Mouse (Mus musculus): ENCODE measurements around the gene Grm5. TPM values are rescaled to one million over a fixed set of nuclear protein-coding genes. Genes with fewer than 3 reads are reported as not detected.

Gene Grm5
- polyA plus RNA-seq, 1 experiment from 2014 or later, result 65.6 TPM

- Histone ChIP-seq H3K27ac (ENCODE audit: low read depth, low read length) (no peak overlapping the region), H3K4me2 (ENCODE audit: low read length) (no peak overlapping the region), H3K4me3 (ENCODE audit: low read length) (no peak overlapping the region), H3K4me1 (ENCODE audit: control insufficient read depth, insufficient read depth, low read depth, low read length) (no peaks in the 10 kb centered on the region), H3K9ac (ENCODE audit: low read depth, low read length) (no peak overlapping the region), H3K9me3 (ENCODE audit: control insufficient read depth, low read length) (no peaks in the 10 kb centered on the region), H3K36me3 (ENCODE audit: control insufficient read depth, insufficient read depth, low read length) (no peaks in the 10 kb centered on the region), H3K27me3 (replicated peaks; ENCODE audit: control insufficient read depth, insufficient read depth, low read length) (no peaks in the 10 kb centered on the region)
- WGBS, result 28% methylated on average over 1 of the region's 1 CpGs
- ATAC-seq, result no peak
Measured at GRCm38 (mm10) chr7:87973216-87973615, 389.2 kb downstream of the Grm5 start.

- Histone ChIP-seq H3K4me3 (ENCODE audit: low read length) (no peak overlapping the region), H3K4me2 (ENCODE audit: low read length) (no peak overlapping the region), H3K9ac (ENCODE audit: low read depth, low read length) (no peak overlapping the region), H3K4me1 (ENCODE audit: control insufficient read depth, insufficient read depth, low read depth, low read length) (no peaks in the 10 kb centered on the region), H3K36me3 (ENCODE audit: control insufficient read depth, insufficient read depth, low read length) (no peaks in the 10 kb centered on the region), H3K27ac (ENCODE audit: low read depth, low read length) (no peak overlapping the region), H3K9me3 (ENCODE audit: control insufficient read depth, low read length) (no peaks in the 10 kb centered on the region), H3K27me3 (replicated peaks; ENCODE audit: control insufficient read depth, insufficient read depth, low read length) (no peaks in the 10 kb centered on the region)
- 59% methylated on average over 8 of the region's 8 CpGs for WGBS
- ATAC-seq, result peak; percentile 67
Measured at GRCm38 (mm10) chr7:87975041-87975440, 391.1 kb downstream of the Grm5 start.

DNA sequence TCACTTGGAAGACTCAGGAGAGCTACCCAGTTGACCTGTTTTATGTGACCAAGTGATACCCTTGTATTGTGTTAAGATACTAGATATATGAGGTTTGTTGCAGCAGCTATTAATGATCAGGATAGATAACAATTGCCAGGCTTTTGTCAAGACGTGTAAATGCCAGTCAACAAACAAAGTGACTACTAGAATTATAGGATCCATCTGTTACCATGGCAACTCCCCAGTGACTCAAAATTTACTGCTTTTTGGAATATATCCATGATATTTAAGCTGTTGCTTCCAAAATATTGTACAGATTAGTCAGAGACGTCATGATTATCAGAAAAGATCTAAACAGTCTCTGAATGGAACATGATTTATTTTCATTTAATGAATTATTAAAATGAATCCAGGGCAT, 399.5 kb downstream of the Grm5 start:
- Histone ChIP-seq H3K4me2 (ENCODE audit: low read length) (no peak overlapping the region), H3K4me3 (ENCODE audit: low read length) (no peak overlapping the region), H3K9ac (ENCODE audit: low read depth, low read length) (no peak overlapping the region), H3K27me3 (replicated peaks; ENCODE audit: control insufficient read depth, insufficient read depth, low read length) (no peaks in the 10 kb centered on the region), H3K4me1 (ENCODE audit: control insufficient read depth, insufficient read depth, low read depth, low read length) (no peaks in the 10 kb centered on the region), H3K36me3 (ENCODE audit: control insufficient read depth, insufficient read depth, low read length) (no peaks in the 10 kb centered on the region), H3K9me3 (ENCODE audit: control insufficient read depth, low read length) (no peaks in the 10 kb centered on the region), H3K27ac (ENCODE audit: low read depth, low read length) (no peak overlapping the region)
- 56% methylated on average over 2 of the region's 2 CpGs for WGBS
- no peak for ATAC-seq

GRCm38 (mm10) chr7:88014451-88014850, 430.5 kb downstream of the Grm5 start:
- no peak for ATAC-seq
- Histone ChIP-seq H3K9me3 (ENCODE audit: control insufficient read depth, low read length) (no peaks in the 10 kb centered on the region), H3K36me3 (ENCODE audit: control insufficient read depth, insufficient read depth, low read length) (no peaks in the 10 kb centered on the region), H3K4me3 (ENCODE audit: low read length) (no peak overlapping the region), H3K4me2 (ENCODE audit: low read length) (no peak overlapping the region), H3K4me1 (ENCODE audit: control insufficient read depth, insufficient read depth, low read depth, low read length) (no peaks in the 10 kb centered on the region), H3K27me3 (replicated peaks; ENCODE audit: control insufficient read depth, insufficient read depth, low read length) (no peaks in the 10 kb centered on the region), H3K9ac (ENCODE audit: low read depth, low read length) (no peak overlapping the region), H3K27ac (ENCODE audit: low read depth, low read length) (no peak overlapping the region)
- 95% methylated on average over 3 of the region's 3 CpGs for WGBS

GRCm38 (mm10) chr7:88027411-88028132, 443.6 kb downstream of the Grm5 start:
- H3K27me3 ChIP-seq (replicated peaks; ENCODE audit: control insufficient read depth, insufficient read depth, low read length), result no peaks in the 10 kb centered on the region
- no peak overlapping the region for H3K4me2 ChIP-seq (ENCODE audit: low read length)
- no peak overlapping the region for H3K27ac ChIP-seq (ENCODE audit: low read depth, low read length)
- peak; percentile 80; the same call in 1 of the 2 replicates for ATAC-seq
- H3K9me3 ChIP-seq (ENCODE audit: control insufficient read depth, low read length), result no peaks in the 10 kb centered on the region
- no peak overlapping the region for H3K9ac ChIP-seq (ENCODE audit: low read depth, low read length)
- H3K4me3 ChIP-seq (ENCODE audit: low read length), result no peak overlapping the region
- H3K36me3 ChIP-seq (ENCODE audit: control insufficient read depth, insufficient read depth, low read length), result no peaks in the 10 kb centered on the region
- 63% methylated on average over 3 of the region's 3 CpGs for whole genome bisulfite sequencing
- H3K4me1 ChIP-seq (ENCODE audit: control insufficient read depth, insufficient read depth, low read depth, low read length), result no peaks in the 10 kb centered on the region

DNA sequence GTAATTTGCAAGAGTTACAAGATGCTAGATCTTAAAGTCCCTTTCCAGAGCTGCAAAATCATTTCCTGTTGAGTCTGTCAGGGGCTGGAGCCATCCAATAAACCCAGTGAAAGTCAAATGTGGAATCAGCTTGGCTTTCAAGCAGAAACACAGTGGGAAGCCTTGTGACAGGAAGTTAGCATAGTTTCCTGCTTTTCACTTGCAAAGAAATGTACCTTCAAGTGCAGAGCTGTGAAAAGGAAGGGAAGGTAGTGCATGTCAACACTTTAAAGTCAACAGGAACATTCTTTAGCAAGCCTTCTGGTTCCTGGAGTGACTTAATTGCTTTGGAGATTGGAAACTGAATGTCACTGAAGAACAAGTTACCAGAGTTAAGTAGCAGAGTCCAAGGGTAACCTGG, 463.4 kb downstream of the Grm5 start:
- no peak overlapping the region for H3K4me3 ChIP-seq (ENCODE audit: low read length)
- no peak for ATAC-seq

GRCm38 (mm10) chr7:88054224-88054938, 470.4 kb downstream of the Grm5 start:
- no peaks in the 10 kb centered on the region for H3K4me1 ChIP-seq (ENCODE audit: control insufficient read depth, insufficient read depth, low read depth, low read length)
- H3K4me2 ChIP-seq (ENCODE audit: low read length), result no peak overlapping the region
- H3K27me3 ChIP-seq (replicated peaks; ENCODE audit: control insufficient read depth, insufficient read depth, low read length), result no peaks in the 10 kb centered on the region
- no peaks in the 10 kb centered on the region for H3K9me3 ChIP-seq (ENCODE audit: control insufficient read depth, low read length)
- H3K9ac ChIP-seq (ENCODE audit: low read depth, low read length), result no peak overlapping the region
- no peaks in the 10 kb centered on the region for H3K36me3 ChIP-seq (ENCODE audit: control insufficient read depth, insufficient read depth, low read length)
- H3K4me3 ChIP-seq (ENCODE audit: low read length), result no peak overlapping the region
- no peak for ATAC-seq
- WGBS, result 75% methylated on average over 1 of the region's 1 CpGs
- H3K27ac ChIP-seq (ENCODE audit: low read depth, low read length), result no peak overlapping the region

More for the DNA sequence above, 463.4 kb downstream of the Grm5 start:
- no peaks in the 10 kb centered on the region for H3K27me3 ChIP-seq (replicated peaks; ENCODE audit: control insufficient read depth, insufficient read depth, low read length)
- H3K9ac ChIP-seq (ENCODE audit: low read depth, low read length), result no peak overlapping the region
- H3K27ac ChIP-seq (ENCODE audit: low read depth, low read length), result no peak overlapping the region
- H3K9me3 ChIP-seq (ENCODE audit: control insufficient read depth, low read length), result no peaks in the 10 kb centered on the region
- no peaks in the 10 kb centered on the region for H3K4me1 ChIP-seq (ENCODE audit: control insufficient read depth, insufficient read depth, low read depth, low read length)
- no peak overlapping the region for H3K4me2 ChIP-seq (ENCODE audit: low read length)
- H3K36me3 ChIP-seq (ENCODE audit: control insufficient read depth, insufficient read depth, low read length), result no peaks in the 10 kb centered on the region

DNA sequence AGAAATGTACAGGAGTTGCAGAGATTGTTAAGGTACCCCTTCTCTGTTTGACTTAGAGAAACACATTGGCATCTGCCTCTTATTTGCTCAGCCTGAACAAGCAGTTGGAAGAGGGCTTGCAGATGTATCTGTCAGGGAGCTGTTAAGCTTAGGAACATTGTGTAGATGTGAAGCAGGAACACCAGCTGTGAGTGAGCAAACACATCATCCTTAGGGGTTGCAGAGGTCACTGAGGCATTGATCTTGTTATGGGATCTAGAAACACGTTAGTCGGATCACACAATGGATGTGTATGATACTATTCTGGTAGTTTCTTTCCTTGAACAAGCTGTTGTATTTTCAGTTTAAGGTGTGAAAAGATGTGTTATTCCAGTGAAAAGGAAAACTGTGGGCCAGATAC, 472.5 kb downstream of the Grm5 start:
- no peaks in the 10 kb centered on the region for H3K9me3 ChIP-seq (ENCODE audit: control insufficient read depth, low read length)
- H3K4me2 ChIP-seq (ENCODE audit: low read length), result no peak overlapping the region
- WGBS, result 38% methylated on average over 2 of the region's 2 CpGs
- H3K9ac ChIP-seq (ENCODE audit: low read depth, low read length), result no peak overlapping the region
- ATAC-seq, result no peak
- H3K36me3 ChIP-seq (ENCODE audit: control insufficient read depth, insufficient read depth, low read length), result no peaks in the 10 kb centered on the region
- H3K4me1 ChIP-seq (ENCODE audit: control insufficient read depth, insufficient read depth, low read depth, low read length), result no peaks in the 10 kb centered on the region
- no peaks in the 10 kb centered on the region for H3K27me3 ChIP-seq (replicated peaks; ENCODE audit: control insufficient read depth, insufficient read depth, low read length)
- no peak overlapping the region for H3K4me3 ChIP-seq (ENCODE audit: low read length)
- H3K27ac ChIP-seq (ENCODE audit: low read depth, low read length), result no peak overlapping the region

- H3K9me3 ChIP-seq (ENCODE audit: control insufficient read depth, low read length), result peaks cover 2% of the 10 kb centered on the region; the same call in 1 of the 2 replicates
- H3K4me1 ChIP-seq (ENCODE audit: control insufficient read depth, insufficient read depth, low read depth, low read length), result no peaks in the 10 kb centered on the region
- H3K27ac ChIP-seq (ENCODE audit: low read depth, low read length), result no peak overlapping the region
- no peak overlapping the region for H3K9ac ChIP-seq (ENCODE audit: low read depth, low read length)
- no peaks in the 10 kb centered on the region for H3K27me3 ChIP-seq (replicated peaks; ENCODE audit: control insufficient read depth, insufficient read depth, low read length)
- no peak overlapping the region for H3K4me2 ChIP-seq (ENCODE audit: low read length)
- H3K4me3 ChIP-seq (ENCODE audit: low read length), result no peak overlapping the region
- no peaks in the 10 kb centered on the region for H3K36me3 ChIP-seq (ENCODE audit: control insufficient read depth, insufficient read depth, low read length)
- peak; percentile 37; the same call in 1 of the 2 replicates for ATAC-seq
Measured at GRCm38 (mm10) chr7:88091115-88091514, 507.1 kb downstream of the Grm5 start.

Measured in hindbrain, embryonic 16.5 days (tissue).